Mouse (Mus musculus) gastrocnemius, adult 2 months (tissue): ENCODE measurements at regions not wholly inside any gene's neighbourhood (a gene's known extent, or its start where the extent isn't known, plus 50 kb on each side); places are given as distances from the start of the nearest gene placed in this dataset.

ENCODE experiments used
- DNase-seq: peaks from one replicate; pipeline ENCODE4 v3.0.0; 2022
- H3K27ac ChIP-seq: fragments of 200-600 bp; 2 replicates; pipeline ENCODE4 v1.8.1; 2022; ENCODE audit warnings: mild to moderate bottlenecking
- H3K4me3 ChIP-seq: fragments of 200-600 bp; 2 replicates; pipeline ENCODE4 v1.8.1; 2022; ENCODE audit warnings: mild to moderate bottlenecking, moderate library complexity
- CTCF ChIP-seq: fragments of 200-600 bp; IDR thresholded peaks from 2 replicates; pipeline ENCODE4 v1.8.1; 2022; ENCODE audit warnings: antibody characterized with exemption, mild to moderate bottlenecking, moderate library complexity
- intact Hi-C: fragments of 180-260 bp; cut with DNase I; formaldehyde crosslinking; loops from one replicate; pipeline ENCODE4 v1.15.1; 2025

DNA sequence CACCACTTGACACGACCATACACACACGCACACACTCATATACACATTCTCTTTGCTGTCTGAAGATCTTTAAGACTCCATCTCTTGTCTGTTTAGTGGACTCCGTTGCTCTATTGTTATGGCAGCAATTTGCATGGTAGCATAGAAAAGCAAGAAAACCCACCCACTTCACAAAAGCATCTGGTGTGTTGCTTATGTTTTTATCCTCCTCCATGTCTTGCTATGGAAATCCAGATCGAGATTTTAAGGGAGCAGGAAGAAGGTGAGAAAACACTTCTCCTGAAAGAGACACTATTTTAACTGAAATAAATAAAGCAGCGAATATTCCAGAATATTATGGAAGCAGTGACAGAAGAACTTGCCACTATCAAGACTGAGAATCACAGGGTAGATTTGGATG lies 207.5 kb upstream of the Stac start:
- DNase-seq, result no peak
- Histone ChIP-seq H3K4me3 (no peak overlapping the region), H3K27ac (no peak overlapping the region)
- TF ChIP-seq CTCF, result no peak
- intact Hi-C loops, result no loop called here

DNA sequence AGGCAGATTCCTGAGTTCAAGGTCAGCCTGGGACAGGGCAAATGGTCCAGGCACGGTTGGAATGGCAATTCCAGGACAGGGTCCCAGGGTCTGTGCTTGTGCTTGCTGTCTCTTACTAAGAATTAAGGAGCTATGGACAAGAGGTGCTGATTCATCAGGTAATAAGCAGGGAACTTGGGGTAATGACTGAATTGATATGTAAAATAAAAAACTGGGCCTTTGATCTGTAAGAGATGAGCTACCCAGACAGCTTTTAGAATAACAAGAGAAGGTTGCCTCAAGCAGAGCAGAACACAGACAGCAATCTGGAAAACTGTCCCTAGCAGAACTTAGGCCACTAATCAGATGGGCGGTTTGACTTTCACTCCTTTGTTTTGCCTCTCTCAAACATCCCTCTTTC lies 189.6 kb upstream of the Stac start:
- no peak overlapping the region for H3K4me3 ChIP-seq
- no peak for TF ChIP-seq CTCF
- no peak for DNase-seq
- no peak overlapping the region for H3K27ac ChIP-seq
- intact Hi-C loops, result no loop called here

DNA sequence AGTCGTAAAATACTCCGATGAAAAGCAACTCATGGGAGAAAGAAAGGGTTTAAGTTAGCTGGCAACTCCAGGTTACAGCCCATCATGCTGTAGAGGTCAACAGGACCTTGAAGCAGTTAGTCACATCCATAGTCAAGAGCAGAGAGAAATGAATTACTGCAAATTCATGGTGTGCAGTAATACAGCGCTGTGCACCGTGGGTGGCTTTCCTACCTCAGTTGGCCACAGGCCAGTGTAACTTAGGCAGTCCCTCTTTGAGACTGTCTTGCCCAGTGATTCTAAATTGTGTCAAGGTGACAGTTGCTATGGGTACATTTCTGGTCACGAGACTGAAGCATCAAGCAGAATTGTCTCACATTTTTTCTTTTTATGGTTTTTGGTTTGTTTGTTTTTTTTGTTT lies 186.7 kb upstream of the Stac start:
- no peak overlapping the region for H3K27ac ChIP-seq
- intact Hi-C loops, result no loop called here
- no peak for TF ChIP-seq CTCF
- DNase-seq, result no peak
- no peak overlapping the region for H3K4me3 ChIP-seq

DNA sequence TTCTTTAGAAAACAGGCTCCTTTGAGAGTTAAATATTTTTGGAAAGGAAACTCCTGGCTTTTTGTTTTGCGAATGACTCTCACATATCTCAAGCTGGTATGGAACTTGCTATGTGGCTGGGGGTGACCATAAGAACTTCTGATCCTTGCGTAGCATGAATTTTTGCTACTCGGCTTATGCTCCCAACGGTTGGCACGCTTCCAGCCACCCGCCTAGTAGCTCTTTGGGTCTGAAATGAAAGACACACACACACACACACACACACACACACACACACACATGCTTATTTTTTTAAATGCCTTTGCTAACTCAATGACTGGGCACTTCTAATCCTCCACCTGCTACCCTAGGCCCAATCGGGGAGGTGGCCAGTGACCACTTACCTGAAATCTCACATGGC lies 180.3 kb upstream of the Stac start:
- intact Hi-C loops, result no loop called here
- Histone ChIP-seq H3K27ac (no peak overlapping the region), H3K4me3 (no peak overlapping the region)
- no peak for TF ChIP-seq CTCF
- no peak for DNase-seq

DNA sequence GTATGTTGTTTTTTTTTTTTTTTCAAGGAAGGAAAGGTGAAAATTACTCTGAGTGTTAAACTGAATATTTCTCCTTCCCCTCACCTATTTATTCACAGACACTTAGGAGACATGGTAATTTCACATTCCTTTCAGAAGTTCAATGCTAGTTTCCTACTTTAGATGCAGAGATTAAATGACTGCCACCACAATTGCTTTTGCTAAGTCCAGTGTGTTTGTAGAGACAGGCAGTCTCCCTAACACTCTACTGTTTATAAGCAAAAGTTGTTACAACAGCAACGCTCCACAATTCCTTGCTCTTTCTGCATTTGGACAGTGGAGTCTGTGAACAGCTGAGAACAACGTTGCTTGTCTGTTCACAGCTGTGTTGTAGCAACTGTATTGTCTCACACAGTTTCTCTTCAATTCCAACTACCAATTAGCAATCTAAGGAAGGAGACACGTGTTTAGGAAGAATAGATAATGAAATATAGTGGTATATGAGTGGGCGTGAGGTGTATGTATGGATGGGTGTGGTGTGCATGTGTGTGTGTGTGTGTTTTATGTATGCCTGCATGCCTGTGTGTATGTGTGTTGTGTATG lies 179.7 kb upstream of the Stac start:
- intact Hi-C loops, result no loop called here

DNA sequence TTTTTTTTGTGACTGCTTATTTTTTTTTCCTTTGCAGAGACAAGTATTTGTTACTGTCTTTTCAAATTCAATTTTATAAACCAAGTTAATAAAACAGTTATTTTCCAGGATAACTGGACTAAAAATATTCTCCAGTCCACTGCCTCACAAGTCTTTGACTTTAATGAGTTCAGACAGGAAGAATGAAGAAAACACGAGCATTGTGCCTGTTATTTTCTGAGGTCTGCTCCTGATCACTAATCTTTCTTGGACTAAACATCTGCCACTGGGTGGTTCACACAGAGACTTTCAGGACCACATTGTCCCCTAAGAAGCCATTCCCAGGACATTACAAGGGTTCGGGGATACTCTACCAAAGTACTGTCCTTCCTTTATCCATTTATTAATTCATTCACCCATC lies 167.9 kb upstream of the Stac start:
- Histone ChIP-seq H3K4me3 (no peak overlapping the region), H3K27ac (no peak overlapping the region)
- intact Hi-C loops, result no loop called here
- no peak for TF ChIP-seq CTCF
- DNase-seq, result no peak

More for the DNA sequence above, 179.7 kb upstream of the Stac start:
- DNase-seq, result no peak
- H3K27ac ChIP-seq, result no peak overlapping the region
- no peak overlapping the region for H3K4me3 ChIP-seq
- TF ChIP-seq CTCF, result no peak

DNA sequence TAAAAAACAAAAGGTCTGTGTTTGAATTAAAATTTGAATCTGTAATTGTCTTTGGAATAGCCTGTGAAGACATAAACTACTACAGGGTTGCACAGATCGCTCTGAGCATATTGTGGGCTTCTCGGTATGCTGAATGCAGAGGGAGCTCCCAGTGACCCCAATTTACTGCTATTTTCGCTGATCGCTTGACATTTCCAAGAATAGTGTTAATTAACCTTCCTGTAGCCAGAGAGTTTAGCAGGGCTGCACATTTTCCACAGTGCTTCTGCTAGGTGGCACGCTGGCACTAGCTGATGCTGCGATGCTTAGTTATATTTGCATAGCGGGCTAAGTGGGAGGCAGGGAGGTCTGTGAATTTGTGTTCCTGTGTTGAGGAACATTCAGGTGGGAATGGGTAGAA lies 164.8 kb upstream of the Stac start:
- intact Hi-C loops, result no loop called here
- Histone ChIP-seq H3K27ac (no peak overlapping the region), H3K4me3 (no peak overlapping the region)
- no peak for DNase-seq
- TF ChIP-seq CTCF, result no peak

DNA sequence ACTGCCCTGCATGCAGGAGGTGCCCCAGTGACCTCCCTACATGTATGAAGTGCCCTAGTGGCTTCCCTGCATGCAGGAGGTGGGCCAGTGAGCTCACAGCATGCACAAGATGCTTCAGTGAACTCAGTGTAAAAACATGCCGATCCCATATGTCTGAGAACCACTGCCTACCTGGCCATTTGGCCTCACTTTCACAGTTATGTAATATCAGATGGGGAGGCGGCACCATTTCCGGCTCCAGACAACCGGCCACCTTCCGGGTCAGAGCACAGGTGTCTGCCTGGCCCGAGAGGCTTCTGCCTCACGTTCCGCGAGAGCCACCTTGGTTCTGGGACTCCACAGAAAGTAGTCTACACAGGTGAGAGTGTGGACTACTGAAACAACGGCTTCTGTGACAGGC lies 156.2 kb upstream of the Stac start:
- intact Hi-C loops, result no loop called here
- no peak for TF ChIP-seq CTCF

DNA sequence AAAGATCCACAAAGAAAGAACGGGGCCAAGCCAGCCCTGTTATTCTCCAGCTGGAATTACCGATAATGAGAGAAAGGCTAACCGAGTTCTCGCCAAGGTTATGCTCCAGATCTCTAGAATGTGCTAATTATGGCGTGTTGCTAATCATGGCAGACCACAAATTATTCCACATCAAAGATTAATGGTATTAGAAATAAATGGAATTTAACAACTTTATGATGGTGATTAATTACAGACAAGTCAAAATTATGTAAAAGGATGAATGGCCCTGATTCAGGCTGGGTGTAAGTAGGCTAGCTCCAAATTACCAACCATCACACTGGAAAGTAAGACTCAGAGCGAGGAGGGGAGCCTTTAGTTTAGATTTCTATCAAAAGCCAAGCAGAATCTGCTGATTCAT lies 151.0 kb upstream of the Stac start:
- intact Hi-C loops, result no loop called here
- H3K4me3 ChIP-seq, result no peak overlapping the region
- TF ChIP-seq CTCF, result no peak
- no peak for DNase-seq
- H3K27ac ChIP-seq, result no peak overlapping the region

More for the DNA sequence above, 156.2 kb upstream of the Stac start:
- no peak overlapping the region for H3K27ac ChIP-seq
- DNase-seq, result no peak
- H3K4me3 ChIP-seq, result no peak overlapping the region

DNA sequence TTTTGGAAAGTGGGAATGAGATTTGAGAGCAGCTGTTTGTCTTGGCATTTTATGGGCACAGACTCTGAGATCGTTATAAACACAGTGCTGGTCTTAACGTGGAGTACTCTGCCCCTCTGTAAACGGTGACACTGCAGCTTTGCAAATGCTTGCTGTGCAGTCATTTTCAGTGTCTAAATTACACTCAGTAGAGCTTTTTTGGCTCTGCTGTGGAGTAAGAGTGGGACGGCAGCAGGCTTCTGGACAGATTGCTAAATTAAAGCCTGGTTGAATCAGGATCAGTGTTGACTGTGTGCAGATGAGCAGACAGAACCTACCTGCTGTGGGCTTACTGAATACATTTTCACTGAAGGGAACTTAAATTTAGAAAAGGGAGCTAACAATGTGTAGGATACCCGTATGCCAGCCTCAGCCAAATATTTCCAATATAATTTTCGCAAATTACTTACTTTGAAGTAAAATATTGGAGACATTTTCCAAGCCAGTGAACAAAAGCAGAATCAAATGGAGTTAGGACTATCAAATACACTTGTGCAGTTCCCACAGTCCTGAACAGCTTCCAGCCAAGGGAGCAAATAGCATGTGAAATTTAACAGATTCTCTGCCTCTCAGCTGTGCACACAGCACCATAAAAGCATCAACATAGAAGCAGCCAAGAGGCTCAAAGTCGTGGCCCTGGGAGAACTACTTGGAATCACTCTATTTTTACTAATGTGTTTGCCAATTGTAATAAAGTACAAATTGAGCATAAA lies 148.1 kb upstream of the Stac start:
- intact Hi-C loops, result no loop called here
- no peak for DNase-seq
- no peak for TF ChIP-seq CTCF
- H3K4me3 ChIP-seq, result no peak overlapping the region
- peak overlapping the region; percentile 40; the same call in 1 of the 2 replicates for H3K27ac ChIP-seq

DNA sequence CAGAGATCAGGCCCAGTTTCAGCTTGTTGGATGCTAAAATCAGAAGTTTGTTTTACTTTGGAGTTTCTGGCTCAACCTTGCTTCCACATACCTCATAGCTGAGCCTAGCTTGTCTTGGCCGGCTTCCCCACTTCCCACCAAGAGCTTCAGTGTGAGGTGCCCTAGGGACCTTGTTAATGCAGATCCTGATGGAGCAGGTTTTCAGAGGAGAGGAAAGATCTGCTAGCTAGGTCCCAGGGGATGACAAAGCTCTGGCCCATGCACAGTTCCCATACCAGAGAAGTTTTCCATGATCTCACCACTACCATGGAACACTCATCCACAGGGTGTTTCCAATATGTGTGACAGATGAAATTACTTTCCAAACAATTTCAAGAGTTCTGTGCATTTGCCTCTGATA lies 131.9 kb upstream of the Stac start:
- no peak for TF ChIP-seq CTCF
- no peak overlapping the region for H3K27ac ChIP-seq
- H3K4me3 ChIP-seq, result no peak overlapping the region
- DNase-seq, result peak; percentile 22
- intact Hi-C loops, result no loop called here

DNA sequence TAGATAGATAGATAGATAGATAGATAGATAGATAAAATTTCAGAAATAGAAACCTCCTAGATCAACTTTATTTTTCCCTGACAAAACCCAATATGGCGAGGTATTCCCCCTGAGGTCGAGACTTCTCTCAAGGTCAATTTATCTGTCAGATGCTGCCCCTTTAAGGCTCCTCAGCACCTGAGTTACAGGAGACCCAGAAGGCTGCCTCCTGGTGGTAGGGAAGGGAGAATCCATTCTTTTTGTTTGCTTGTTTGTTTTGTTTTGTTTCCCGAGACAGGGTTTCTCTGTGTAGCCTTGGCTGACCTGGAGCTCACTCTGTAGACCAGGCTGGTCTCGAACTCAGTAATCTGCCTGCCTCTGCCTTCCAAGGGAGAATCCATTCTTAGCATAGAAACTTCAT lies 127.3 kb upstream of the Stac start:
- TF ChIP-seq CTCF, result peak; percentile 3; the same call in 1 of the 2 replicates
- intact Hi-C loops, result no loop called here
- DNase-seq, result no peak

DNA sequence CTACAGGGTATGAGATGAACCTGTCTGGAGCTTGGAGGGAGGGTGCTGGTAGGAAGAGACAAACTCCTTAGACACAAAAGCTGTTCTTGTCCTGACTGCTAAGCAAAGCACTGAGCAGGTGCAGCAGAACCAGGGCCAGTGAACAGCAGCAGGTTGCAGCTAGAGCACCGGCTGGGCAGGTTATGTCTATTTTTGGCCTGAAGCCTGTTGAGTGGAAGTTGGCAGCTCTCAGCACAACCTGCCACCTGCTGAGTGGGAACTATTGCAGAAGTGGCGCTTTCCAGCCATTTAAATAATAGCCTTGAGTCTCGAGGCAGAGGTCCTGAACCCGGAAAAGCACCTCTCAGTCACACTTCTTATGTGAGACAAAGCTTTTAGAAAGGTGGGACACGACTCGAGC lies 114.8 kb upstream of the Stac start:
- no peak for TF ChIP-seq CTCF
- H3K27ac ChIP-seq, result no peak overlapping the region
- H3K4me3 ChIP-seq, result no peak overlapping the region
- no peak for DNase-seq
- intact Hi-C loops, result no loop called here

More for the DNA sequence above, 127.3 kb upstream of the Stac start:
- H3K4me3 ChIP-seq, result no peak overlapping the region
- H3K27ac ChIP-seq, result no peak overlapping the region

DNA sequence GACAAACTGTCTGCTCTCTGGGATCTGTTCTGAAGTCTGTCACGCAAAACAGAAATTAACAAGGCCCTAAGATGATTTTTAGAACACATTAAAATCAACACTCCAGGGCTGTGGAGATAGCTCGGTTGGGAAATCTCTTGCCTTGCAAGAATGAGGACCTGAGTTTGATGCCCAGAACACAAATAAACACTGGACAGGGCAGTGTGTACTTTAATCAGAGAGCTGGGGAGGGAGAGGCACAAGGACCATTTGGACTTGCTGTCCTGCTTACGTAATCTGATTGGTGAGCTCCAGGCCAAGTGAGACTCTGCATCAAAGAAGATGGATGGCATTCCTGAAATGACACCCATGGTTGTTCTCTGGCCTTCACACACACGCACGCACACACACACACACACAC lies 111.2 kb upstream of the Stac start:
- no peak for DNase-seq
- no peak overlapping the region for H3K4me3 ChIP-seq
- TF ChIP-seq CTCF, result no peak
- no peak overlapping the region for H3K27ac ChIP-seq
- intact Hi-C loops, result no loop called here
